Mouse (Mus musculus) thymus, adult 2 months (tissue): ENCODE measurements at regions not wholly inside any gene's neighbourhood (a gene's known extent, or its start where the extent isn't known, plus 50 kb on each side); places are given as distances from the start of the nearest gene placed in this dataset.

ENCODE experiments used
- DNase-seq: peaks from one replicate; pipeline ENCODE4 v3.0.0; 2021
- H3K27ac ChIP-seq: fragments of 200-500 bp; 2 replicates; pipeline ENCODE4 v1.5.1; 2012; ENCODE audit warnings: low read length, control low read depth; ENCODE audit not compliant: control insufficient read depth, insufficient read depth
- H3K27me3 ChIP-seq: fragments of 200-500 bp; 2 replicates; pipeline ENCODE4 v1.6.1; 2012; ENCODE audit warnings: mild to moderate bottlenecking, low read length, moderate library complexity, mixed read lengths; ENCODE audit not compliant: control insufficient read depth, insufficient read depth
- H3K36me3 ChIP-seq: fragments of 200-500 bp; 2 replicates; pipeline ENCODE4 v1.6.1; 2012; ENCODE audit warnings: mild to moderate bottlenecking, low read length, moderate library complexity; ENCODE audit not compliant: control insufficient read depth, insufficient read depth
- H3K4me1 ChIP-seq: fragments of 200-500 bp; replicated peaks from 2 replicates; pipeline ENCODE4 v1.6.1; 2012; ENCODE audit warnings: low read length; ENCODE audit not compliant: control insufficient read depth, insufficient read depth
- H3K4me3 ChIP-seq: fragments of 200-500 bp; 2 replicates; pipeline ENCODE4 v1.5.1; 2012; ENCODE audit warnings: mild to moderate bottlenecking, low read length, control low read depth, moderate library complexity; ENCODE audit not compliant: control insufficient read depth, insufficient read depth
- CTCF ChIP-seq: fragments of 200-500 bp; IDR thresholded peaks from 2 replicates; pipeline ENCODE4 v1.5.1; 2012; ENCODE audit warnings: mild to moderate bottlenecking, control low read depth, low read length, moderate library complexity, borderline replicate concordance; ENCODE audit not compliant: control insufficient read depth, poor library complexity, insufficient read depth; ENCODE audit errors: extremely low read depth
- POLR2A ChIP-seq: fragments of 200-500 bp; IDR thresholded peaks from 2 replicates; pipeline ENCODE4 v1.6.1; 2012; ENCODE audit warnings: mild to moderate bottlenecking, low read length, control low read depth, moderate library complexity; ENCODE audit not compliant: control insufficient read depth, poor library complexity, insufficient read depth; ENCODE audit errors: extremely low read depth
- WGBS: fragments of 180-500 bp; shearing (Covaris S2); methylation state at CpG from one replicate; pipeline ENCODE4 v1.1.7; 2018; 5-methylcytosine and 5-hydroxymethylcytosine counted together

- no peaks in the 10 kb centered on the region for H3K4me1 ChIP-seq
- 97% methylated on average over 8 of the region's 8 CpGs for WGBS
These were observed 72.2 kb upstream of the Btg3 start for GRCm38 (mm10) chr16:78449231-78449630.

GRCm38 (mm10) chr16:78443262-78443661 lies 66.3 kb upstream of the Btg3 start:
- no peak for TF ChIP-seq CTCF
- no peak for TF ChIP-seq POLR2A
- no peaks in the 10 kb centered on the region for H3K4me1 ChIP-seq
- DNase-seq, result no peak
- no peak overlapping the region for H3K4me3 ChIP-seq
- no peaks in the 10 kb centered on the region for H3K36me3 ChIP-seq
- WGBS, result 94% methylated on average over 8 of the region's 8 CpGs
- H3K27ac ChIP-seq, result no peak overlapping the region
- H3K27me3 ChIP-seq, result no peaks in the 10 kb centered on the region

More at GRCm38 (mm10) chr16:78449231-78449630, 72.2 kb upstream of the Btg3 start:
- no peak overlapping the region for H3K4me3 ChIP-seq
- H3K27me3 ChIP-seq, result no peaks in the 10 kb centered on the region
- no peak overlapping the region for H3K27ac ChIP-seq
- DNase-seq, result no peak
- H3K36me3 ChIP-seq, result no peaks in the 10 kb centered on the region
- TF ChIP-seq POLR2A, result no peak
- no peak for TF ChIP-seq CTCF

GRCm38 (mm10) chr16:78442830-78443229 lies 65.8 kb upstream of the Btg3 start:
- H3K4me1 ChIP-seq, result no peaks in the 10 kb centered on the region
- no peak for DNase-seq
- WGBS, result 96% methylated on average over 7 of the region's 7 CpGs
- no peaks in the 10 kb centered on the region for H3K36me3 ChIP-seq
- no peaks in the 10 kb centered on the region for H3K27me3 ChIP-seq
- TF ChIP-seq POLR2A (no peak), CTCF (no peak)
- no peak overlapping the region for H3K27ac ChIP-seq
- no peak overlapping the region for H3K4me3 ChIP-seq

GRCm38 (mm10) chr16:78441961-78442360 lies 65.0 kb upstream of the Btg3 start:
- H3K4me1 ChIP-seq, result no peaks in the 10 kb centered on the region
- DNase-seq, result no peak
- H3K27ac ChIP-seq, result no peak overlapping the region
- WGBS, result 97% methylated on average over 6 of the region's 6 CpGs
- no peak overlapping the region for H3K4me3 ChIP-seq
- no peak for TF ChIP-seq CTCF
- TF ChIP-seq POLR2A, result no peak
- H3K27me3 ChIP-seq, result no peaks in the 10 kb centered on the region
- no peaks in the 10 kb centered on the region for H3K36me3 ChIP-seq

- Histone ChIP-seq H3K27ac (no peak overlapping the region), H3K27me3 (no peaks in the 10 kb centered on the region), H3K4me1 (no peaks in the 10 kb centered on the region), H3K4me3 (no peak overlapping the region), H3K36me3 (no peaks in the 10 kb centered on the region)
- no peak for DNase-seq
- 18% methylated on average over 5 of the region's 5 CpGs for WGBS
- TF ChIP-seq POLR2A (no peak), CTCF (no peak)
These were observed 58.7 kb upstream of the Btg3 start for GRCm38 (mm10) chr16:78435707-78436106.

GRCm38 (mm10) chr16:78427470-78428041 lies 50.6 kb upstream of the Btg3 start:
- TF ChIP-seq POLR2A, result no peak
- no peak for TF ChIP-seq CTCF
- no peaks in the 10 kb centered on the region; the same call in 1 of the 2 replicates for H3K4me1 ChIP-seq
- DNase-seq, result no peak
- H3K4me3 ChIP-seq, result no peak overlapping the region
- H3K27ac ChIP-seq, result no peak overlapping the region
- 63% methylated on average over 16 of the region's 16 CpGs for WGBS
- H3K27me3 ChIP-seq, result no peaks in the 10 kb centered on the region
- no peaks in the 10 kb centered on the region for H3K36me3 ChIP-seq
